Mouse (Mus musculus) kidney, postnatal 4 days (tissue): ENCODE data around the gene Clec2l.

ENCODE experiments used
- DNase-seq, 2 experiments: peaks; one replicate each; pipeline ENCODE4 v3.0.0; 2021; ENCODE audit warnings: mixed read lengths in 2 of 2

The Clec2l gene

GRCm38 (mm10) chr6:38719229-38719628, 56.4 kb downstream of the Clec2l start:
- DNase-seq, result no peak

GRCm38 (mm10) chr6:38721361-38721760, 58.5 kb downstream of the Clec2l start:
- DNase-seq, result no peak

- no peak for DNase-seq
Observed at GRCm38 (mm10) chr6:38725515-38725914, 62.6 kb downstream of the Clec2l start.
